Mouse (Mus musculus): Measurements from ENCODE around the gene Mb.

DNA sequence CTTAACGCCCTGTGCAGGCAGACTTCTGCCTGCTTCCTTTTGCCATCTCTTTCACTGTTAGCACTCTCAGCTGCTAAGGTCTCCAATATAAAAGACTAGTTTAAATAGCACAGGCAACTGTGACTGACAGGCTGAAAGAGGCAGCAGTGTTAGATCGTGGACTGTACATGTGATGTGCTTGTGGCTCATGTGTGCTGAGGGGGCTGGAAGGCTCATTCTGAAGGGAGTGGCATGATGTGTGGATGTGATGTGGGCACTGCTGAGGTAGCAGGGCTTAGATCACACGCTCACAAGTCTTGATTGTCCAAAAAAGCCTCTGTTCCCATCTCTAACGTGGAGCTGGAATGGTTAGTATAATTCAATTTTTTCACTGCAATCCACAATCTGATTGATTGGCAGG, 40.9 kb upstream of the Mb start:
- TF ChIP-seq FLI1 (IDR thresholded peaks at IDR 0.05; ENCODE audit: low read length), result no peak
- TF ChIP-seq GATA1 (IDR thresholded peaks at IDR 0.05; ENCODE audit: borderline replicate concordance, low read length), result no peak

All from megakaryocyte, embryonic 14.5 days (primary cell).